Mouse (Mus musculus): ENCODE data around the gene Izumo4.

The Izumo4 gene

GRCm38 (mm10) chr10:80687850-80688249 is 14.1 kb upstream of the Izumo4 start:
- DNase-seq (ENCODE audit: low read depth, low spot score) = peak; percentile 78

GRCm38 (mm10) chr10:80692249-80693165 is 9.5 kb upstream of the Izumo4 start:
- DNase-seq (ENCODE audit: low read depth, low spot score) = no peak

GRCm38 (mm10) chr10:80693401-80694045 is 8.5 kb upstream of the Izumo4 start:
- no peak for DNase-seq (ENCODE audit: low read depth, low spot score)

- no peak for DNase-seq (ENCODE audit: low read depth, low spot score)
Observed at GRCm38 (mm10) chr10:80694159-80694938, 7.6 kb upstream of the Izumo4 start.

- no peak for DNase-seq (ENCODE audit: low read depth, low spot score)
Observed at GRCm38 (mm10) chr10:80695186-80695585, 6.8 kb upstream of the Izumo4 start.

- no peak for DNase-seq (ENCODE audit: low read depth, low spot score)
Observed at GRCm38 (mm10) chr10:80695801-80696501, 6.0 kb upstream of the Izumo4 start.

- DNase-seq (ENCODE audit: low read depth, low spot score) = no peak
Observed at GRCm38 (mm10) chr10:80696502-80697392, 5.2 kb upstream of the Izumo4 start.

GRCm38 (mm10) chr10:80697393-80697787 is 4.6 kb upstream of the Izumo4 start:
- DNase-seq (ENCODE audit: low read depth, low spot score) = no peak

- no peak for DNase-seq (ENCODE audit: low read depth, low spot score)
Observed at GRCm38 (mm10) chr10:80697812-80698211, 4.2 kb upstream of the Izumo4 start.

- DNase-seq (ENCODE audit: low read depth, low spot score) = no peak
Observed at GRCm38 (mm10) chr10:80698605-80699004, 3.4 kb upstream of the Izumo4 start.

- no peak for DNase-seq (ENCODE audit: low read depth, low spot score)
Observed at GRCm38 (mm10) chr10:80700038-80700504, 1.9 kb upstream of the Izumo4 start.

GRCm38 (mm10) chr10:80700732-80701131 is 1.3 kb upstream of the Izumo4 start:
- peak; percentile 38 for DNase-seq (ENCODE audit: low read depth, low spot score)

GRCm38 (mm10) chr10:80702536-80703390 is 779 bp downstream of the Izumo4 start:
- peak; percentile 92 for DNase-seq (ENCODE audit: low read depth, low spot score)

- DNase-seq (ENCODE audit: low read depth, low spot score) = no peak
Observed at GRCm38 (mm10) chr10:80703643-80704042, 1.7 kb downstream of the Izumo4 start.

- no peak for DNase-seq (ENCODE audit: low read depth, low spot score)
Observed at GRCm38 (mm10) chr10:80704418-80704817, 2.4 kb downstream of the Izumo4 start.

- no peak for DNase-seq (ENCODE audit: low read depth, low spot score)
Observed at GRCm38 (mm10) chr10:80705033-80705432, 3.0 kb downstream of the Izumo4 start.

GRCm38 (mm10) chr10:80705479-80705878 is 3.5 kb downstream of the Izumo4 start:
- no peak for DNase-seq (ENCODE audit: low read depth, low spot score)

- no peak for DNase-seq (ENCODE audit: low read depth, low spot score)
Observed at GRCm38 (mm10) chr10:80710834-80711233, 8.8 kb downstream of the Izumo4 start.

GRCm38 (mm10) chr10:80717281-80717680 is 15.3 kb downstream of the Izumo4 start:
- DNase-seq (ENCODE audit: low read depth, low spot score) = no peak
